Mouse (Mus musculus) heart, postnatal 14 days (tissue): ENCODE results near the gene Tmem43. TPM values are rescaled to one million over a fixed set of nuclear protein-coding genes. Genes with fewer than 3 reads are reported as not detected.

ENCODE experiments used
- DNase-seq, 2 experiments: peaks; one replicate each; pipeline ENCODE4 v3.0.0; 2021 to 2022
- intact Hi-C: fragments of 180-260 bp; cut with DNase I; formaldehyde crosslinking; loops from one replicate; pipeline ENCODE4 v1.15.1; 2025
- total RNA-seq, 2 experiments: library from RNA; stranded (reverse); gene quantifications; 2 replicates each; pipeline ENCODE4 v1.2.3; 2021

Gene Tmem43
- total RNA-seq, 2 experiments from 2014 or later: 24.3 to 24.9 TPM

GRCm38 (mm10) chr6:91486736-91487453 lies 13.4 kb downstream of the Tmem43 start:
- intact Hi-C loops: no loop called here
- DNase-seq: peak; percentile 14 to 21

GRCm38 (mm10) chr6:91488496-91489212 lies 15.2 kb downstream of the Tmem43 start:
- DNase-seq: peak; percentile 21 to 29

GRCm38 (mm10) chr6:91489872-91490271 lies 16.4 kb downstream of the Tmem43 start:
- intact Hi-C loops: no loop called here
- DNase-seq: peak; percentile 36 to 47

More at GRCm38 (mm10) chr6:91488496-91489212, 15.2 kb downstream of the Tmem43 start:
- intact Hi-C loops: no loop called here

- intact Hi-C loops: no loop called here
- no peak for DNase-seq
Observed at GRCm38 (mm10) chr6:91491004-91491403, 17.5 kb downstream of the Tmem43 start.

- intact Hi-C loops: no loop called here
- no peak for DNase-seq
Observed at GRCm38 (mm10) chr6:91493053-91493452, 19.6 kb downstream of the Tmem43 start.

- no peak for DNase-seq
- intact Hi-C loops: no loop called here
Observed at GRCm38 (mm10) chr6:91494526-91494925, 21.0 kb downstream of the Tmem43 start.

- DNase-seq: no peak
- intact Hi-C loops: no loop called here
Observed at GRCm38 (mm10) chr6:91503302-91503701, 29.8 kb downstream of the Tmem43 start.

- intact Hi-C loops: no loop called here
Observed at GRCm38 (mm10) chr6:91506036-91506435, 32.5 kb downstream of the Tmem43 start.

GRCm38 (mm10) chr6:91508041-91508440 lies 34.5 kb downstream of the Tmem43 start:
- intact Hi-C loops: loop anchor here (2.0 kb wide), 1 partner anchor 221 kb away; no protein-coding TSS in a partner anchor
- no peak for DNase-seq

More at GRCm38 (mm10) chr6:91506036-91506435, 32.5 kb downstream of the Tmem43 start:
- no peak for DNase-seq

GRCm38 (mm10) chr6:91509326-91509725 lies 35.8 kb downstream of the Tmem43 start:
- peak; percentile 84 to 89 for DNase-seq
- intact Hi-C loops: loop anchor here (2.0 kb wide), 1 partner anchor 223 kb away; no protein-coding TSS in a partner anchor

- no peak for DNase-seq
Observed at GRCm38 (mm10) chr6:91510211-91510610, 36.7 kb downstream of the Tmem43 start.

GRCm38 (mm10) chr6:91514135-91514534 lies 40.6 kb downstream of the Tmem43 start:
- DNase-seq: no peak
- intact Hi-C loops: no loop called here

More at GRCm38 (mm10) chr6:91510211-91510610, 36.7 kb downstream of the Tmem43 start:
- intact Hi-C loops: no loop called here

GRCm38 (mm10) chr6:91514737-91515362 lies 41.3 kb downstream of the Tmem43 start:
- intact Hi-C loops: no loop called here
- DNase-seq: no peak

GRCm38 (mm10) chr6:91515545-91516449 lies 42.3 kb downstream of the Tmem43 start, which contains the start of the genes Xpc and Lsm3:
Gene Xpc, minus strand, starts transcription at chr6:91515888.
Gene Lsm3, plus strand, starts transcription at chr6:91515928.
- intact Hi-C loops: no loop called here
- peak; percentile 98 to 99 for DNase-seq

- intact Hi-C loops: no loop called here
- DNase-seq: no peak
Observed at GRCm38 (mm10) chr6:91518454-91519020, 45.0 kb downstream of the Tmem43 start.

- intact Hi-C loops: no loop called here
Observed at GRCm38 (mm10) chr6:91522816-91523215, 49.3 kb downstream of the Tmem43 start.

GRCm38 (mm10) chr6:91525544-91525943 lies 52.0 kb downstream of the Tmem43 start:
- no peak for DNase-seq

More at GRCm38 (mm10) chr6:91522816-91523215, 49.3 kb downstream of the Tmem43 start:
- no peak for DNase-seq

GRCm38 (mm10) chr6:91527227-91527860 lies 53.8 kb downstream of the Tmem43 start:
- intact Hi-C loops: loop anchor here (2.0 to 5.0 kb wide), 4 partner anchors 50 to 325 kb away; partner anchors contain the start of gene Slc6a6
- DNase-seq: peak in 1 of 2 experiments; percentile 37

More at GRCm38 (mm10) chr6:91525544-91525943, 52.0 kb downstream of the Tmem43 start:
- intact Hi-C loops: loop anchor here (5.0 kb wide), 3 partner anchors 52 to 327 kb away; partner anchors contain the start of gene Slc6a6

- peak; percentile 42 to 56 for DNase-seq
- intact Hi-C loops: loop anchor here (5.0 kb wide), 3 partner anchors 49 to 324 kb away; partner anchors contain the start of gene Slc6a6
Observed at GRCm38 (mm10) chr6:91528265-91528664, 54.8 kb downstream of the Tmem43 start.
